Mouse (Mus musculus) thymus, adult 2 months (tissue): Measurements from ENCODE around the gene Naa60.

Experiments
- CTCF ChIP-seq: fragments of 200-500 bp; IDR thresholded peaks from 2 replicates; pipeline ENCODE4 v1.5.1; 2012; ENCODE audit warnings: mild to moderate bottlenecking, control low read depth, low read length, moderate library complexity, borderline replicate concordance; ENCODE audit not compliant: control insufficient read depth, poor library complexity, insufficient read depth; ENCODE audit errors: extremely low read depth
- POLR2A ChIP-seq: fragments of 200-500 bp; IDR thresholded peaks from 2 replicates; pipeline ENCODE4 v1.6.1; 2012; ENCODE audit warnings: mild to moderate bottlenecking, low read length, control low read depth, moderate library complexity; ENCODE audit not compliant: control insufficient read depth, poor library complexity, insufficient read depth; ENCODE audit errors: extremely low read depth

- TF ChIP-seq POLR2A, result no peak
- no peak for TF ChIP-seq CTCF
Measured at GRCm38 (mm10) chr16:3830588-3831109, 41.5 kb upstream of the Naa60 start, which contains the start of gene Olfr15.
